Mouse (Mus musculus) kidney, adult 2 months (tissue): ENCODE data around the gene Fads1.

ENCODE experiments used
- CTCF ChIP-seq: fragments of 200-500 bp; conservative IDR thresholded peaks from 2 replicates; pipeline ENCODE4 v1.5.1; 2011; ENCODE audit warnings: low read depth, mild to moderate bottlenecking, control low read depth, low read length, moderate library complexity, mixed read lengths; ENCODE audit not compliant: insufficient read depth, insufficient read length
- POLR2A ChIP-seq: fragments of 200-500 bp; IDR thresholded peaks from one replicate; pipeline ENCODE4 v1.6.1; 2011; ENCODE audit warnings: low read depth, low read length, control low read depth

DNA sequence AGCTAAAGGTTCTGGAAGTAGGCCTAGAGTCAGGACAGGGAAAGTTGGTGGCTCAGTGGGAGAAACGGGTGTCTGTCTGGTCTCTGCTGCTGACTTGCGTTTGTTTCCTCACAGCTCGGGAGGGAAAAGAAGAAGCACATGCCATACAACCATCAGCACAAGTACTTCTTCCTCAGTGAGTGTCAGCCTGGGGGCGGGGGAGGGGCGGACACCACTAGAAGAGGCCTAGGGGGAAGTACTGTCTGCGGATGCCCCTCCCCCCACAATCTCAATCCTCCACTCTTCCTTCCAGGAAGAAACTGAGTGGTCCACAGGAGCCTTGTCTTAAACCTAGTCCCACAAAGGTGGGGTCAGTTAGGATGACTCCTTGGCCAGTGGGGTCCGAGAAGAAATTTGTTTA is 8.6 kb downstream of the Fads1 start:
- no peak for TF ChIP-seq CTCF
- no peak for TF ChIP-seq POLR2A
